Mouse (Mus musculus) limb, embryonic 14.5 days (tissue): ENCODE results near the gene H2afy2. TPM values are rescaled to one million over a fixed set of nuclear protein-coding genes. Genes with fewer than 3 reads are reported as not detected.
A peak's percentile ranks its signal among the peaks of the same experiment; 100 is the strongest.

Experiments
- ATAC-seq: fragments of 200-750 bp; cut with Nextera tagmentation; 2 replicates; pipeline ENCODE4 v1.8.0; 2017; ENCODE audit warnings: low read depth, moderate number of reproducible peaks, moderate TSS enrichment; ENCODE audit not compliant: low FRiP score
- DNase-seq: peaks from one replicate; pipeline ENCODE4 v3.0.0-alpha.2; 2015; ENCODE audit warnings: low spot score
- H3K27ac ChIP-seq: fragments of 300-500 bp; sonication (generic); replicated peaks from 2 replicates; pipeline ENCODE4 v1.5.1; 2014; ENCODE audit warnings: low read depth, mild to moderate bottlenecking, low read length, moderate library complexity, mixed read lengths
- H3K27me3 ChIP-seq: fragments of 300-500 bp; sonication (generic); 2 replicates; pipeline ENCODE4 v1.6.1; 2014; ENCODE audit warnings: low read length, mixed read lengths; ENCODE audit not compliant: control insufficient read depth, insufficient read depth
- H3K36me3 ChIP-seq: fragments of 300-500 bp; sonication (generic); 2 replicates; pipeline ENCODE4 v1.6.1; 2014; ENCODE audit warnings: mild to moderate bottlenecking, low read length, moderate library complexity, mixed read lengths; ENCODE audit not compliant: control insufficient read depth, insufficient read depth
- H3K4me1 ChIP-seq: fragments of 300-500 bp; sonication (generic); 2 replicates; pipeline ENCODE4 v1.6.1; 2014; ENCODE audit warnings: antibody characterized with exemption, low read length, mixed read lengths; ENCODE audit not compliant: control insufficient read depth, insufficient read depth
- H3K4me2 ChIP-seq: fragments of 300-500 bp; sonication (generic); replicated peaks from 2 replicates; pipeline ENCODE4 v1.6.1; 2014; ENCODE audit warnings: low read depth, mild to moderate bottlenecking, low read length, moderate library complexity; ENCODE audit not compliant: severe bottlenecking
- H3K4me3 ChIP-seq: fragments of 300-500 bp; sonication (generic); replicated peaks from 2 replicates; pipeline ENCODE4 v1.5.1; 2014; ENCODE audit warnings: low read length
- H3K9ac ChIP-seq: fragments of 300-500 bp; sonication (generic); 2 replicates; pipeline ENCODE4 v1.6.1; 2014; ENCODE audit warnings: mild to moderate bottlenecking, low read depth, low read length, moderate library complexity; ENCODE audit not compliant: severe bottlenecking
- H3K9me3 ChIP-seq: fragments of 300-500 bp; sonication (generic); 2 replicates; pipeline ENCODE4 v1.6.1; 2016; ENCODE audit warnings: low read length; ENCODE audit not compliant: control insufficient read depth
- POLR2A ChIP-seq: fragments of 200-500 bp; IDR thresholded peaks from 2 replicates; pipeline ENCODE4 v1.8.0; 2012; ENCODE audit warnings: inconsistent platforms, mild to moderate bottlenecking, moderate library complexity, borderline replicate concordance; ENCODE audit not compliant: insufficient read depth, insufficient read length; ENCODE audit errors: extremely low read depth
- WGBS: fragments of 180-500 bp; shearing (Covaris S2); extraction: QIAGEN DNeasy Blood & Tissue Kit; methylation state at CpG from one replicate; pipeline ENCODE4 v1.1.7; 2014; 5-methylcytosine and 5-hydroxymethylcytosine counted together
- polyA plus RNA-seq, 2 experiments: library from polyadenylated mRNA; depleted of rRNA in 1 of 2; stranded (reverse) in 1 of 2; unstranded in 1 of 2; fragments of >200 nt; fragmentation: Nextera tagmentation in 1 of 2; extraction: Ambion mirVana in 1 of 2; gene quantifications; 2 replicates each; pipeline versions ENCODE4 v1.2.1 to v1.2.3; 2012 to 2014

The H2afy2 gene
- polyA plus RNA-seq, 2 experiments: 90.3 to 111 TPM

- peak overlapping the region; percentile 56; the same call in 1 of the 2 replicates for H3K4me3 ChIP-seq
These were observed 67.7 kb downstream of the H2afy2 start for GRCm38 (mm10) chr10:61715996-61716864.

GRCm38 (mm10) chr10:61715462-61715837, 68.5 kb downstream of the H2afy2 start:
- Histone ChIP-seq H3K9ac (peak overlapping the region; percentile 53), H3K4me1 (peaks cover 5% of the 10 kb centered on the region; the same call in 1 of the 2 replicates), H3K36me3 (no peaks in the 10 kb centered on the region), H3K9me3 (no peaks in the 10 kb centered on the region), H3K27me3 (no peaks in the 10 kb centered on the region), H3K4me3 (peak overlapping the region; percentile 56), H3K4me2 (peak overlapping the region; percentile 84), H3K27ac (no peak overlapping the region)
- DNase-seq (no peak), ATAC-seq (peak; percentile 38; the same call in 1 of the 2 replicates)
- no peak for TF ChIP-seq POLR2A
- WGBS: 2% methylated on average over 11 of the region's 11 CpGs

More at GRCm38 (mm10) chr10:61715996-61716864, 67.7 kb downstream of the H2afy2 start:
- Histone ChIP-seq H3K27me3 (no peaks in the 10 kb centered on the region), H3K36me3 (no peaks in the 10 kb centered on the region), H3K9me3 (no peaks in the 10 kb centered on the region), H3K4me2 (peak overlapping the region; percentile 84), H3K9ac (no peak overlapping the region), H3K4me1 (peaks cover 5% of the 10 kb centered on the region; the same call in 1 of the 2 replicates), H3K27ac (no peak overlapping the region)
- no peak for TF ChIP-seq POLR2A
- no peak for ATAC-seq
- DNase-seq: no peak
- WGBS: 71% methylated on average over 7 of the region's 7 CpGs

- Histone ChIP-seq H3K9ac (peak within 1 kb of the TSS; percentile 53), H3K27me3 (no peaks in the 10 kb centered on the region), H3K4me2 (peak within 1 kb of the TSS; percentile 84), H3K27ac (no peak within 1 kb of the TSS), H3K4me1 (peaks cover 5% of the 10 kb centered on the region; the same call in 1 of the 2 replicates), H3K36me3 (no peaks in the 10 kb centered on the region), H3K4me3 (peak within 1 kb of the TSS; percentile 56), H3K9me3 (no peaks in the 10 kb centered on the region)
- WGBS: 20% methylated on average over 30 of the region's 36 CpGs
- TF ChIP-seq POLR2A: no peak
- DNase-seq (peak; percentile 76), ATAC-seq (peak; percentile 88)
These were observed 69.0 kb downstream of the H2afy2 start, which contains the start of gene Aifm2 for GRCm38 (mm10) chr10:61714771-61715461. Aifm2 (plus strand) TSS chr10:61715263.

- H3K27ac ChIP-seq: no peak overlapping the region
These were observed 69.8 kb downstream of the H2afy2 start for GRCm38 (mm10) chr10:61714146-61714545.

GRCm38 (mm10) chr10:61713601-61714000, 70.3 kb downstream of the H2afy2 start:
- peaks cover 5% of the 10 kb centered on the region; the same call in 1 of the 2 replicates for H3K4me1 ChIP-seq
- H3K4me3 ChIP-seq: no peak overlapping the region
- DNase-seq (no peak), ATAC-seq (no peak)
- no peaks in the 10 kb centered on the region for H3K9me3 ChIP-seq
- 57% methylated on average over 3 of the region's 3 CpGs for WGBS
- H3K27me3 ChIP-seq: no peaks in the 10 kb centered on the region
- no peak for TF ChIP-seq POLR2A
- H3K27ac ChIP-seq: no peak overlapping the region
- H3K4me2 ChIP-seq: no peak overlapping the region
- no peak overlapping the region for H3K9ac ChIP-seq
- no peaks in the 10 kb centered on the region for H3K36me3 ChIP-seq

More at GRCm38 (mm10) chr10:61714146-61714545, 69.8 kb downstream of the H2afy2 start:
- H3K4me3 ChIP-seq: no peak overlapping the region
- DNase-seq (no peak), ATAC-seq (no peak)
- 86% methylated on average over 4 of the region's 4 CpGs for WGBS
- no peak overlapping the region for H3K9ac ChIP-seq
- no peak overlapping the region for H3K4me2 ChIP-seq
- no peaks in the 10 kb centered on the region for H3K36me3 ChIP-seq
- H3K9me3 ChIP-seq: no peaks in the 10 kb centered on the region
- H3K4me1 ChIP-seq: peaks cover 5% of the 10 kb centered on the region; the same call in 1 of the 2 replicates
- H3K27me3 ChIP-seq: no peaks in the 10 kb centered on the region
- TF ChIP-seq POLR2A: no peak
